Mouse (Mus musculus): Measurements from ENCODE around the gene Foxo6. TPM values are rescaled to one million over a fixed set of nuclear protein-coding genes. Genes with fewer than 3 reads are reported as not detected.
A peak's percentile ranks its signal among the peaks of the same experiment; 100 is the strongest.

Foxo6 gene
- polyA plus RNA-seq, 1 experiment, result 2.2 TPM

DNA sequence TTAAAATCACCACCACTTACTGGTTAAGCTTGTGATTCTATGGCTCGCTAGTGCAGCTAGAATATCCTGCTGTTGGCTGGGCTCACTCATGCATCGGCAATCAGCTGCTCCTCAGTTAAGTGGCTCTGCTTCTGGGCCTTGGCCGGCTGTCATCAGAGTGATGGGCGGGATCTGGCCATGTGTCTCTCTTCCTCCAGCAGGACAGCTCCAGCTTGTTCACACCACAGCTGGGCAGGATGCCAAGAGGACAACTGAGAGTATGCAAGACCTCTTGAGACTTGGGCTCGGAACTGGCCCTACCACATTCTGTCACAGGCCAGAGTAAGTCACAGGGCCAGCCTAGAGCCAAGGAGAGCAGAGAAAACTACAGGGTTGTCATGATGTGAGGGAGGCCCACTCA, 39.7 kb downstream of the Foxo6 start:
- DNase-seq (ENCODE audit: low spot score), result peak; percentile 50

DNA sequence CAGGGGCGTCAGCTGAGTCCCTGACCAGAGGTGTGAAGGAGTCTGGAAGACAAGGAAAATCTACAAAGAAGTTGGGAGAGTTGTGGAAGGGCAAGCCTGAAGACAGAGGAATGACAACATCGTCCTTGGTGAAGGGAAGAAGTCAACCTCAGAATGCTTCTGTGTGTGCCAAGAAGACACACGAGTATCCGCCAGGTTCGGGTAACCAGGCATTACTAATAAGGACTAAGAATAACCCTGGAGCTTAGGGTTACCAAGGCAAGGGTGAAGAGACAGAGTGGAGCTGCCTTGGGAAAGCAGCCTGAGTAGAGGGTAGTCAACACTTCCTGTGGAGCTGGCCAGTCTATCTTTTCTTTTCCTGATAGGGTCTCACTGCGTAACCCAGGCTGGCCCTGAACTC, 41.1 kb downstream of the Foxo6 start:
- DNase-seq (ENCODE audit: low spot score), result no peak

DNA sequence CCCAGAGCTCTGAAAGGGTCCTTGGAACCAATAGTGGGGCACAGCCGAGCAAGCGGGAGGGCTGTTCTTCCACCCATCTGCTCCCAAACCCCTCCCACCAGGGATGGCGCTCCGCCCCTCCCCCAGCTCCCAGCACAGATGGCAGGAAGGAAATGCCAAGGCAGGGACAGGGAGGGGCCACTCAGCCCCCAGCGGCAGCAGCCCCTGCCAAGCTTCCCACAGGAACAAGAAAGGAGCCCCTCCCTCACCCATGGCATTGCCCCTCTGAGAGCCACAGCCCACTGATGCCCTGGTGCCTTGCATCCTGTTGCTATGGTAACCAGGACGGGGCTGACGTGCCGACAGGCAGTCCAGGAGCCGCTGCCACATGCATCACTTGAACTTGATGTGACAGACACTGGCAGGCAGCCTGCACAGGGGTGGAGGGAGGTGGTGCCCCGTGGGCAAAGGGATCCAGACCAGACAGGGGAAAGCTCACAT, 44.3 kb downstream of the Foxo6 start:
- no peak for DNase-seq (ENCODE audit: low spot score)

DNA sequence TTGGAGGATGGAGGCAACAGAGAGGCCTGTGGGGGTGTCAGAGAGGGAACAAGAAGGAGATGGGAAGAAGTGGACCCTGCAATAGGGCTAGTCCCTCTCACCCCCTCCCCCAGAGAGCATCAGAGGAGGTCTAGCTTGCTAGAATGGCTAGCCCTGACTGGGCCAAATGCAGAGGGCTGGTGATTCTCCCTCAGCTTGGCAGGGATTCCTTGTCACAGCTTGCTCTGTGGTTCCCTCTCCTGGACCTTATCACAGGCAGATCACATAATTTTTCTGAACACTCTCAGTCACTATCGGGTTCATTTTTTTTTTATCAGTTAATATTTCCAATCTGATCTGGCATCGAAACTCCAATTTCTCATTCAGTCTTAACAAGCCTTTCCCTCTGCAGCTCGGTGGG, 46.0 kb downstream of the Foxo6 start:
- no peak for DNase-seq (ENCODE audit: low spot score)

DNA sequence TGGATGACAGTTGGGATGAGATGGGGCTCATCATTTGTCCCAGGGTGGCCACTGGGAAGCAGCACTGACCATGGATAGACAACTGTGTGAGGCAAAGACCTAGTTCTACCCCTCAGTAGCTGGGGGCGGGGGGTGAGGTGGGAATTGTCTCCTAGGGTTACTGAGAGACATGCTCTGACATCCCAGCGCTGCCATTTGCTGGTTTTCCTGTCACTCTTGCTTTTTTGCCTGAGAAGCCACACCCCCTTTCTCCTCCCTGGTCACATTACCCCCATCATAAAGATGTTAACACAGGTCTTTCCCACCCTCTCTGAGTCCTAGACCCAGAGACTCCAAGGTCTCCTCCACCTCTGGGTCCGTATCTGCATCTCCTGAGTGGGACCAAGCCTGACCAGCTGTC, 47.7 kb downstream of the Foxo6 start:
- DNase-seq (ENCODE audit: low spot score), result no peak

DNA sequence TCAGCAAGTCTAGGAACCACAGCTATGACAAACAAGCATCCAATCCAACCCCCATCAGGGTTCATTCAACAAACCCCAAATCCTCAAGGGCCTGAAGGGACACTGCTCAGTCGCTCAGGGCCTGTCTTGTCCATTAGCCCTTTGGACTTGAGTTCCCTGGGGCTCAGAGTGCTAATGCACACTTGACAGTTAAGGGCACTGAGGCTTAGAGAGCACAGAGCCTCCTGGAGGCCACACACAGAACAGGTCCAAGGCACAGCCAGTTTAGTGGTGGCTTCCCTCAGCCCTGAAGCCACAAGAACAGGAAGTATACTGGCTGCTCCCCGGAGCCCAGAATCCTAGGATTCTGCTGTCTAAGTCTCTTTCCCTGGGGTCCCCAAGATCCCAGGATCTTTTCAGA, 53.9 kb downstream of the Foxo6 start:
- no peak for DNase-seq (ENCODE audit: low spot score)

DNA sequence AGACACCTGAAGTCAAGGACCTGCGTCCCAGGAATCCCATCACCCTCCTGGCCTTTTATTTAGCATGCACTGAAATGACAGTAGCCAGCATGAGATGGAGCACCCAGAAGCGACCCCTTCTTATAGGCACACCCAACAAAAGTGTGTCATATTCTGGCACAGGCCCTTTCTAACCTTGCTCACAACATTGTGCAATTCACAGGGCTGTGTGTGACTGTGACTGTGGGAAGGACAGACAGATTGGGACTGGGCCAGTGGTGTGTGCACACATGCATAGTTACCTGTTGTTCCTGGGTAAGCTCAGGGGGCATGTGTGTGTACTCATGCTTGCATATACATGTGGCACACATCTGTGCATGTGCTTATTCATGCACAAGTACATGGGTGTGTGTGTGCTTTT, 54.6 kb downstream of the Foxo6 start:
- DNase-seq (ENCODE audit: low spot score), result no peak

DNA sequence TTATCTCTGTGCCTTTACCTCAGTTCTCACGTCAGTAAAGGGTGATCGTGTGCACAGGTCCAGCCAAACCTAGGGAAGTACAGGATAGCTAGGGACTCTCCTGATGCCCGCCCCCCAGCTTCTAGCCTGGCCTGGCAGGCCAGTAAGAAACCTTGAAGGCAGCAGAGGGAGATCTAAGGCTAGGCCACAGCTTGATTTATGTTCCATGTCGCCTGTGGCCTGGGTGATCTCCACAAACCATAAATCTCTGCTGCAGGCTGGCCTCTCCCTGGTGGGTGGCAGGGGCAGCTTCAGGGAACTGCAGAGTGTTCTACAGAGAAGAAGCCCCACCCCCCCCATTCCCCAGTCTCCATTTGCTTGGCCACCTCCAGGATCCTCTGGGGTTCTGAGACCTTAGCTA, 55.2 kb downstream of the Foxo6 start:
- no peak for DNase-seq (ENCODE audit: low spot score)

DNA sequence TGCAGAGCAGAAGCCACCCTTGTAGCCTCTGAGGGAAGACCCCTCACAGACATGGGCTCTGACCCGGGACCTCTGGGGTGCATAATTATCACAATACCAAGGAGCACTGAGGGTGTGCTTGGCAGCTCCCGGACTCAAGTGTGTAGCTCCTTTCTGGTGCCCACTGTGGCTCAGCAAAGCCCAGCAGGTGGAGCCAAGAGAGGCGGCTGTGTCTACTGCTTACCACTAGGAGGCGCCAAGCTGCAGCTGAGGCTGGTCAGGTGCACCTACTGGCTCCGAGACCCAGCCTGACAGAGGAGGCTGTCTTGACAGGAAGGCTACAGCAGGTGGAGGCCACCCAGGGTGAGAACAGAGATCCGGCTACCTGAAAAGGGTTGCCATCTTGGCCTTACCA, 56.9 kb downstream of the Foxo6 start:
- peak; percentile 50 for DNase-seq (ENCODE audit: low spot score)

DNA sequence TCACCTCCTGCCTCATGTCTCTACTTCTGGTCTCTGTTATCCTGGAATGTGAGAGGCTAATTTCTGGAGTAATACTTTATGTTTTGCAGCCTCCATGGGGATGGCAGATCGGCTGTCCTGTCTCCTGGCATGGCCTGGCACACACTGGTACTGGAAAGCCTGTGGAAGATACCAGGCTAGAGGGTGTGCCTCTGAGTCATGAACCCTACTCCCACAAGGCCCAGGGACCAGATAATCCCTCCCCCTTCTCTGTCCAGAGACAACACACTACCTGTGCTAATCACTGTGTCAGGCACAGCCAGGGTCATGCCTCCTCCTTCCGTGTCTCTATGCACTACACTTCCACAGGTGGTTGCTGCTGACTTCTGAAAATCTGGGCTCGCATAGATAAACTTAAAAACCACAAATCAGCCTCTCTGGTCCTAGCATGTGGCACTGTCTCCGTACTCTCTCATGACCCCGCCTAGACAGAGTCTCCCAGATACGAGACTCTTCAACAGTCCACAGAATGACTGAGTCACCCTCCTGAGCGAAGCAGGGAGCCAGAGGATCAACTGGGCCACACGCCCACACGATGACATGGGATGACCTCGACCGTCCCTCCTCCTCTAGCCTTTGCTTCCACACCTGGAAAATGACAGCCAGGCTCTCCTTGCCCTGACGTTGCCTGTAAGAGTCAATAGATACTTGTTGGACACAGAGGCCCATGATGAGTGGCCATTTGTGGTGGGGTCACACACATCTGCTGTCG, 57.5 kb downstream of the Foxo6 start:
- no peak for DNase-seq (ENCODE audit: low spot score)

DNA sequence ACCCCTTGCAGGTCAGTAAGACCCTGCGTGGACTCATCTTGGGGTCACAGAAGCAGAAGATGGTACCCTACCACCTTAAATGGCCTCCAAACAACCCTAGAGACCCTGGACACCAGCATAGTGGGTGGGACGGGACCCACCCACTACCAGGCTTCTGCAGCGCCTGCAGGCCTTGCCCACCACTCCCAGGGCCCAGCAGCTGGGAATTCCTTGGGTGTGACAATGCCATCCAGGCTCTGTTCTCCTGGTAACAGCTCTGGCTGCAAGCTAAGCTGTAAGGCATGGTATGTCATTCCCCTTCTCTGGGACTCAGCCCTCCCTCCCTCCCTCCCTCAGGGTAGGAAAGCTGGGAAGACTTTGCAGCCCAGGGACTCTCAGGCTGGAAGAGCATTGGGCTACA, 58.5 kb downstream of the Foxo6 start:
- DNase-seq (ENCODE audit: low spot score), result no peak

DNA sequence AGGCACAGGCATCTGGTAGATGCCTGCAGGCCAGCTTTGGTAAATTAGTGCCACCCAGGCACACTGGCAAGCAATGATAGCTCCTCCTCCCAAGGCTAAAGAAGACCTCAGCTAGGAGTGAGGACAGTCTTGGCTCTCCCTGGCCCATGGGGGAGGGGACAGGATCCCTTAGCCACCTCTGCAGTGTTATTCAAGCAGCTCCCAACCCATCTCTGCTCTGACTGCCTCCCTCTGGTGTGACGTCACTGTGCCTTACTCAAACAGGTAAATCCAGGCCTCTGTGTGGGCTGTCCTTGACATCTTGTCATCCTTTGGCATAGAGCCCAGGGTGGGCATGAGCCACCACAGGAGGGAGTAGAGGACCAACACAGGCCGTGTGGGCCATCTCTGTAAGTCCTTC, 59.9 kb downstream of the Foxo6 start:
- no peak for DNase-seq (ENCODE audit: low spot score)

DNA sequence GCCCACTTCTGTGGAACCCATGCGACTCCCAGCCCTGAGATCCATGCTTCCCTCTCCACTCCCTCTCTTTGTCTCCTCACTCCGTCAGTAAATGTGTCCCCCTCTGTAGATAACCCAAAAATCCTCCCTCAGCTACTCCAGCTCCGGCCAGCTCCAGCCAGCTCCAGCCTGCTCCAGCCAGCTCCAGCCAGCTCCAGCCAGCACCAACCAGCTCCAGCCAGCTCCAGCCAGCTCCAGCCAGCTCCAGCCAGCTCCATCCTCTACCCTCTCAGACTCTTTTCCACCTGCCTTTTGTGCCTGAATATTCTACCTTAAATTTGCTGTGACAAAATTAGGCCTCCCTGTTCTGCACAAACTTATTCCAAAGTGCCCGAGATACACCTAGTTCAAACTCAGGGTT, 60.5 kb downstream of the Foxo6 start:
- DNase-seq (ENCODE audit: low spot score), result no peak

DNA sequence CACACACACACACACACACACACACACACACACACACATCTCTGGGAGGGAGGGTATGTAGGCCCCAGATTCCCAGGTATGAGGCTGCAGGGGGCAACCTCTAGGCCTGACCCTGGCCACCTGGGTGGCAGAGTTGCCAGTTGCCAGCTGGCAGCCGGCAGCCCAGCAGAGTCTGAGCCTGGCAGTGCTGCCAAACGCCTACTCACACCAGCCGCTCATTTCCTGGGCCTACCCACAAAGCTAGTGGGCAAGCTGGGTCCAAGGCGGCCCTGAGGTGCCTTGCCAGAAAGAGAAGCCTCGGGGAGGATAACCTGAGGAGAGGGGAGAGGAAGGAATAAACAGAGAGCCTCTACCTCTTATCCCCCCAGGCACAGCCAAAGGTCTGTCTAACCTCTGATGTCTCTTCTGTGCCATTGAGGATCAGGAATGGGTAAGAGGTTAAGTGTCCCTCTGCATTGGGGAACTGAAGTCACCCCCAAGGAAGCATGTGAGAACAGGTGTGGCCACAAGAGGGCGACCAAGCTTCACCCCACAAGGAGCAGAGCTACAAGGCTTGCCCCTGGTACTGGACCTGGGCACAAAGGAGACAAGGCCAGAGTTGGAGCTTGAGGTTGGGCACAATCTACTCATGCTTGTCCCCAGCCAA, 61.9 kb downstream of the Foxo6 start:
- DNase-seq (ENCODE audit: low spot score), result peak; percentile 57

DNA sequence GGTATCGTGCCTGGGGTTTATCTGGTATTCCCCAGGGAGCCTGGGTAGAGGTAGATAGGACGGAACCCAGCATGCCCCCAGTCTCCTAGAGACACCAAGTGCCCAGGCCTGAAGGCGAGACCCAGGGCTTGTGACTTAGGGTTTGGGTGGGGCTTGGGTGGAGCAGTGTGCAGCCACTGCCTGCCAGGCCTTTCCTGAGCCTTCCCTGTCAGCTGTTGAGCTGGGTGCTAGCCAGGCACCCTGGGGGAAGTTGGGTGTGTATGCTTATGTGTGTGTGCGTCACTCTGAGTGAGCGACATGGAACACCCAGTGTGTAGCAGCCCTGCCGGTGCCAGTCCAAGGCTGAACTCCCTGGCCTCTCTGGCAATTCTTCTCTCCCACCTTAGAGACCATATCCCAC, 63.3 kb downstream of the Foxo6 start:
- no peak for DNase-seq (ENCODE audit: low spot score)

DNA sequence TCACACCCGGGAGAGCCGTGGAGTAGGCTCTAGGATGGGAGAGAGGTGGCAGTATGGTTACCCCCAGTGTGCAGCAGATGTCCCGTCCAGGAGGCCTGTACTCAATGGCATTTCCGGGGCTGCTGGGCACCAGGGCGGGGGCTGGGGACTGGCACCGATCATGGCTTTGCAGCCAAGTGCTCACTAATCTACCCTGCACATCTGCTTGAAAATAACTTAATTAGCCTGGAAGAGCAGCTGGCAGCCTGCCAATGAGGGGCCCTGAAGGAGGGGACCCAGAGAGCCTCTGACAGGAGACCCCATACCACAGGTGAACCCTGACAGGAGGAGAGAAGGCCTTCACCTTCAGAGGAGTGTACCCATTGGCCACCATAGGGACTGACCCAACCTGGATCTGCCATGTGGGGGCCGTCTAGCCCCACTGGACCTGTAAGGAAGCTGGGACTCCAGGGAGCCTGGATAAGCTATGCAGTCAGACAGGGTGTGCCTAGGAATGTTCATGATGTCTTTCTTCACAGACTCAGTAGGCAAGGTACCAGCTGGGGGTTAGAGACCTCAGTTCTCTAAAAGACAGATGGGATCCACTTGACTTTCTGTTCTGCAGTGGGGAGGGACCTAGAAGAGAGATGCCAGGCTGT, 63.9 kb downstream of the Foxo6 start:
- no peak for DNase-seq (ENCODE audit: low spot score)

DNA sequence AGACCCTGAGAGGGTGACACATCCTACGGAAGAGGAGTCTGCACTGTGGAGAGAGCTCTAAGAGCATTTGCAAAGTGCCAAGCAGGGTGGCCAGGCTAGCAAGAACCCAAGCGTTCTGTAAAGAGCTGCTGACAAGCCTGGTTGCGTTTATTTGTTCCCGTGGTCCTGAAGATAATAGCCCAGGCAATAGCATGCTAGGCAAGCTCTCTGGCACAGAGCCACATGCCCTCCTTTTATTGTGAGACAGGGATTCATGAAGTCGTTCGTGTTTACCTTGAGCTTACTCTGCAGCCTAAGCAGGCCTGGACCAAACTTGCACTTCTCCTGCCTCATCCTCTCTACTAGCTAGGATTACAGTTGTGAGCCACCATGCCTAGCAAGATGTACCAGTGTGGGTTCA, 65.4 kb downstream of the Foxo6 start:
- DNase-seq (ENCODE audit: low spot score), result no peak

DNA sequence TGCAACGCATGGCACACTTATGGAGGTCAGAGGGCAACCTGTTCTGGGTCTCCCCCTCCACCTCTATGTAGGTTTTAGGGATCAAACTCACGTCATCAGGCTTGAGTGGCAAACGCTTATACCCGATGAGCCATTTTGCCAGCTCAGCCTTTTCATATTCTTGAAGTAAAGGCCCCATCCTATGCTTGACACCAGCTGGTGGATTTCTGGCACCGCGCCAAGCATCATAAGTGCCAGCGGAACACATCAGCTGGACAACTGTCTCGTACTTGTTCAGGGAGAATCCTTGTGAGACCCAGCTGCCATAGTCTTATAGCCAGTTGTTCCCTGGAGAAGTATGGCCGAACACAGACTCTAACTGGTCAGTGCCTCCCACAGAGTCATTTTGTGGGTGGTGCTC, 68.3 kb downstream of the Foxo6 start:
- no peak for DNase-seq (ENCODE audit: low spot score)

Other genes with a start within 250 kb of the Foxo6 start
- not detected in 2 replicates for gene AL607142.1, start 222.4 kb downstream of the Foxo6 start, polyA plus RNA-seq (2012; rRNA removed)
- 0.10 and 0.24 TPM in 2 replicates for gene Edn2, start 126.1 kb downstream of the Foxo6 start, polyA plus RNA-seq (2012; rRNA removed)
- gene Scmh1, start 117.9 kb upstream of the Foxo6 start, polyA plus RNA-seq (2012; rRNA removed), result 98.1 and 109 TPM in 2 replicates
- 0.11 TPM in 1 of 2 replicates, not detected in the other for gene Slfnl1, start 244.9 kb upstream of the Foxo6 start, polyA plus RNA-seq (2012; rRNA removed)